In genomic region chr2:122325361-122325760, GRCm38 (mm10) we compare ENCODE assay signal across 1 mouse cellular context.
TF ChIP-seq lines count a peak whose summit lies in the region.

No protein-coding gene starts in this region.

TF ChIP-seq in MEL, 35 proteins besides CTCF, POLR2A, EP300 and RAD21 (continued from another document):
- TF ChIP-seq BHLHE40 (IDR thresholded peaks at IDR 0.05; ENCODE audit: borderline replicate concordance, low read depth, low read length) (peak; percentile 8; the same call in 1 of the 2 replicates), SMC3 (IDR thresholded peaks at IDR 0.05; ENCODE audit: low read depth, low read length) (no peak), ZNF384 (IDR thresholded peaks at IDR 0.05; ENCODE audit: low read depth, low read length) (no peak)
